Mouse (Mus musculus) urinary bladder, postnatal 25 days (tissue): Measurements from ENCODE around the gene Tfb2m.

Source experiments
- DNase-seq: peaks from one replicate; pipeline ENCODE4 v3.0.0; 2022; ENCODE audit warnings: low spot score

Tfb2m gene

DNA sequence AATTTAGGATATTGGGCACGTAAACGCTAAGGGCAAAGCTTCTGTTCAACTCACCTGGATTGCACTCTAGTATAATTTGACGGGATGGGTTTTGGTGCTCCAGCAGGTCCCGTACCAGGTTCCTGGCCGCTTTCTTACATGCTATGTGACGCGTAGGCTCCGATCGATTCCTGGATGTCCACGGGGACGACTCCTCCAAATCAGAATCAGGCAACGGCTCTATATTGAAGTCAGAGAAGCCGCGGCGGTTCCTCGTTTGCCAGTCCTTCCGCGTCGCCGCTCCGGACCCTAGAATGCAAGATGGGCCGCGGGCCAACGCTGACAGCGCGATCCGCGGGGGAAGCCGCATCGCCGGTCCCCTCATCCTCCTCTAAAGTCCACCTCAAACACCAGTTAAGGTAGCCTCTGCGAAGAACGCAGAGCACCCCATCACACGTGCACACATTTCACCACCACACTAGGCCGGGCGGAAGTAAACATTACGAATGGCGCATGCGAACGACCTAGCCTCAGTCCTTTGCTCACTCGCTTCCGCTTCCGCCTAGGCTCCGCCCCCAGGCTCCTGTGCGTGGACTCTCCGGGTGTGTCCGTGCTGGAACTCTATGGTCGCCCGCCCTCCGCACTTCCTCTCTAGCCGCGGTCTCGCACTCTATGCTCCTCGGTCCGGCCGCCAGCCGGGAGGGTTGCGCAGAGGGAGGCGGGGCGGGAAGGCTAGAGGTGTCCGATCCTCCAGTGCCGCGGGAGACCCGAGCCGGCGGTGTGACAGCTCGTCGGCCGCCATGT lies at the start of gene Tfb2m, which contains the start of gene Cnst:
Tfb2m (minus strand) TSS at position 500 of the 783 bp plus-strand sequence.
Cnst (plus strand) TSS at position 603 of the 783 bp plus-strand sequence.
- peak; percentile 96 for DNase-seq

DNA sequence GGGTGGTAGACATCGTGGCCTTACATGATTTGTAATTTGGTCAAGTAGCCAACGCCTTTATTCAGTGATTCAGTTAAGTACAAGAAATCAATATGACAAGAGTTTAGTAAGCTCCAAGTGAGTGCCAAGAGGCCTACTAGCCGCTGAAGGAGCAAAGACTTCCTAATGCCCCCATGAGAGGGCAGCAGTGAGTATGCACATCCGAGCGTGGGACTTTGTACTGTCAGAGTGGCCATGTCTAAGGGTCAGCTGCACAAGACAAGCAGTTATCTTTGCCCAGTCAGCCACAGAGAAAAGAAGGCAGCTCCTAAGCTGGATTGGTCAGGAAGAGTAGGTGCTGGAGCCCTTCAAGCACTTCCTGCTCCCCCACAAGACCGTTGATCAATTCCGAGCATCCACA lies 46.9 kb upstream of the Tfb2m start:
- DNase-seq = no peak

- DNase-seq = no peak
Measured at GRCm38 (mm10) chr1:179592143-179592542, 46.1 kb upstream of the Tfb2m start.

DNA sequence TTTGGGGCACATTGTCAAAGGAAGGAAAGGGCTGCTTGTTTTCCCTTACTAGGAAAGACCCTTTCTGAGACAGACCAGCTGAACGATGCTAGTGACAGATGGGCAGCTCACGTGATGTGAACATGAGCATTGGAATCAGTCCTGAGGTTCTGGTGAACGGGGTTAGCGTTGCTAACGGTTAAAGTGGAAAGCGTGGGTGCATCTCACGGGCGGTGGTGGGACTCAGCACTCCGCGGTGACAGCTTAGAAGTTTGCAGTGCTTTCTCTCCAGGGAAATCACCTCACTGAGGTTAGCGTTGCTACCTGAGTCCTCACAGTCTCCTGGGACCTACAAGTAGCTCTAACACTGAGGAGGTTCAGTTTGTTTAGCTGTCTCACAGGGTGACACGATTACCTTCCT lies 45.6 kb upstream of the Tfb2m start:
- DNase-seq = no peak

GRCm38 (mm10) chr1:179588230-179588629 lies 42.2 kb upstream of the Tfb2m start:
- DNase-seq = no peak

- no peak for DNase-seq
Measured at GRCm38 (mm10) chr1:179586430-179587095, 40.5 kb upstream of the Tfb2m start.

GRCm38 (mm10) chr1:179585646-179586045 lies 39.6 kb upstream of the Tfb2m start:
- DNase-seq = no peak

GRCm38 (mm10) chr1:179584220-179584619 lies 38.2 kb upstream of the Tfb2m start:
- no peak for DNase-seq

DNA sequence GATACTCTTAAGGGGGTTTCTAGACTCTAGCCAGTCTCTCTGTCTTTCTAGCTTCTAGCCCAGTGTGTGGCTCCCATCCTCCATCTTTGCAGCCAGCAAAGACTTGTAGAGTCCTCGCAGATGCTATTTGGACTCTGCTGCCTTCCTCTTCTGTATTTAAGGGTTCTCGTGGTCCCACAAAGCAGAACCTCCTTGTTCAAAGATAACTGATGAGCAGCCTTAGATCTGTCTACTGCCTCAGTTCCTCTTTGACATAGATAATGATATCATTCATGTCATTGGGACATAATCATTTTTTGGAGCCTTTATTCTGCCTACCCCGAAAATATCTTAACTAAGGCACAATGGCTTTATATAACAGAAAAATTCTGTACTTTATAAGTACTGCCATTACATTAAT lies 37.0 kb upstream of the Tfb2m start:
- no peak for DNase-seq

- DNase-seq = no peak
Measured at GRCm38 (mm10) chr1:179582021-179582433, 36.0 kb upstream of the Tfb2m start.

GRCm38 (mm10) chr1:179581422-179581821 lies 35.4 kb upstream of the Tfb2m start:
- no peak for DNase-seq

GRCm38 (mm10) chr1:179580200-179580599 lies 34.1 kb upstream of the Tfb2m start:
- DNase-seq = no peak

GRCm38 (mm10) chr1:179578625-179579024 lies 32.6 kb upstream of the Tfb2m start:
- DNase-seq = no peak

GRCm38 (mm10) chr1:179573650-179574206 lies 27.7 kb upstream of the Tfb2m start:
- DNase-seq = no peak

DNA sequence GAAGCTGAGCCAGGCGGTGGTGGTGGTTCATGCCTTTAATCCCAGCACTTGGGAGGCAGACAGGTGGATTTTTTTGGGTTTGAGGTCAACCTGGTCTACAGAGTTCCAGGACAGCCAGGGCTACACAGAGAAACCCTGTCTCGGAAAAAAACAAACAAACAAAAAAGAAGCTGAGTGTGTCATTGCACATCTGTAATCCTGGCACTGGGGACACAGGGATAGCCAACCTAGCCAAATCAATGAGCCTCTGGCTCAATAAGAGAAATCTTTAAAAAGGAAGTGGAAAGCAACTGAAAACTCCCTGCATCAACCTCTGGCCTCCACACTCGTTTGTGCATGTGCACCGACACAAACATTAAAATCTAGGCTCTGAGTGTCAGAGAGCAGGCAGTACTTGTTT lies 25.6 kb upstream of the Tfb2m start:
- no peak for DNase-seq

DNA sequence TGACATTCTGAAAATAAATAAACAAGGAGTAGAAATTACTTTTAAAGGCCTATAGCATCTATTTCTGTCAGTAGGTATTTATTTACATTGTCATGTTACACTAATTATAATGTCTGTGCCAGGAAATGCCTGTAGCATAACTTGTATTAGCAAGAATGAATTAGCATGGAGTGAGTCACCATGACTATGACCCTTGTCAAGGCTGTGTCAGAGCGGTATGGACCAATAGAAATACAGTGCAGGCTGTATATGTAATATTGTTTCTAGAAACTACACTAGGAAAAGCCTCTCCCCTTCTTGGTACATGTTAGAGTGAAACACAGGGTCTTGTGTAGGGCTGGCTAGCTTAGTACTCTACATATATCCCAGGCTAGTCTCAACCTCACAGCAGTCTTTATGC lies 24.4 kb upstream of the Tfb2m start:
- no peak for DNase-seq

- DNase-seq = no peak
Measured at GRCm38 (mm10) chr1:179568690-179569398, 22.8 kb upstream of the Tfb2m start.

DNA sequence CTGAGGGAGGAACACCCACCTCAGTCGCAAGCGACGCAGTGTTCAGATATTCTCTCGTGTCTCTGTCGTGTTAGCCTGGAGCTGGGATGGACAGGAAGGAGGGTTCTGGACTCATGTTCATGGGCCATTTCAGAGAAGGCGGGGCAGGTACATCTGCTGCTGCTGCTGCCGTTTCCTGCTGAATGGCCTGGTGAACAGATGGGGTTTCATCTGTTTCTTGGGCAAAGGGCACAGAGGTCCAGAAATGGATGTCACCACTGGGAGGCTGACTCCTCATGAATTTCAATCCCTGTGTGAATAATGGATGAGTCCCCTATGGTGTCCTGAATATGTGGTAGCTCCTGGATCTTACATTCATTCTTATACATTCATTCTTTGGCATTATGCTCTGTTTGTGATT lies 21.5 kb upstream of the Tfb2m start:
- DNase-seq = no peak

DNA sequence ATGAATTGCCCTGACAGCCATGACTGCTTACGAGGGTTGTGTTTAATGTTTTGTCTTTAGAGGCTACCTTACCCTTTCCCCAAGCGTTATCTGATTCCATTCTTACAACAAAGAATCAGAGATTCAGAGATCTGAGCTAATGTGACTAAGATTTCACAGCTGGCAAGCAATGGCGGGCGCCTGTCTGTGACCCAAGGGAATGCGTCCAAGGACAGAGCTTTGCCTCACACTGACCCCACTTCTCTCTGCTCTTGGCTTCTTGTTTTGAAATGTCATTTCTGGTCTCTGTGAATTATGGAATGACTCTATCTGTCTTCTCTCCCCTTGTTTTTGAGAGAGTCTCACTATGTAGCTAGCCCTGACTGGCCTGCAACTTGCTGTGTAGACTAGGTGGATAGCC lies 17.9 kb upstream of the Tfb2m start:
- no peak for DNase-seq

GRCm38 (mm10) chr1:179563211-179563610 lies 17.1 kb upstream of the Tfb2m start:
- no peak for DNase-seq

DNA sequence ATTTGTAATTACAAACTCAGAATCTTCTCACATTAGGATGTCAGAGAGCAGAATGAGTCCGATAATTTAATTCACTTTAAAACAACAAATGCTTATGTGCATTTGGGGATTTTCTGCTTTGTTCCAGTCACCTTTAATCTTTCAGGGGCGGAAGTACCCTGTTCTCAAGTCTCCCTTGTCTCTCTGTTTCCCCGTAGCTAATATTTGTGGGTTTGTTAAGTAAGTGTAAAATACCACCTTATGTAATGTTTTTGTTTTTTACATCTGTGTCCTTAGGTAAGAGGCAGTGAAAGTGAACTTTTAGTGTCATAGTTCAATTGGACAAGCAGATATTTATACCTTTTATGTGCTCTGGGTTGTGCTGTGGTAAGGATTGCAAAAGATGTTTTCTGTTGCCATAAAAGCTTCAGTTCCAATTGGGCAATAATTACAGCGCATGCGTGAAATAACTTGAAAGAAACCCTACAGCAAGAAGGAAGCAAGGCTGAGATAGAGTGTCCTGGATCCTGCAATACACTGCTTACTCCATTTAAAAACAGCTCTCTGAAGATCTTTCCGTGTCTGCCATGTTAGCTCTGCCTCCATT lies 14.9 kb upstream of the Tfb2m start:
- DNase-seq = no peak
